Mouse (Mus musculus) ES-E14 (cell line): Measurements from ENCODE around the gene Srcin1. TPM values are rescaled to one million over a fixed set of nuclear protein-coding genes. Genes with fewer than 3 reads are reported as not detected.

Experiments used
- DNase-seq: peaks from one replicate; pipeline ENCODE4 v3.0.0-alpha.2; 2013; ENCODE audit warnings: low read depth, low spot score
- H3K27ac ChIP-seq: 2 replicates; pipeline ENCODE4 v1.5.1; 2012; ENCODE audit warnings: low read depth, mild to moderate bottlenecking, low read length, moderate library complexity, mixed read lengths; ENCODE audit not compliant: poor library complexity, insufficient read depth, severe bottlenecking
- H3K36me3 ChIP-seq: 2 replicates; pipeline ENCODE4 v1.6.1; 2012; ENCODE audit warnings: mild to moderate bottlenecking, low read length, moderate library complexity, mixed read lengths; ENCODE audit not compliant: control insufficient read depth, poor library complexity, insufficient read depth, severe bottlenecking
- H3K4me1 ChIP-seq, 2 experiments: fragments of 150-350 bp in 1 of 2; sonication (generic) in 1 of 2; 2 replicates each; pipeline ENCODE4 v1.6.1; 2012; ENCODE audit warnings: low read length in 2 of 2, mild to moderate bottlenecking in 1 of 2, mixed read lengths in 1 of 2; ENCODE audit not compliant: control insufficient read depth in 2 of 2, insufficient read depth in 2 of 2, poor library complexity in 1 of 2
- H3K4me3 ChIP-seq, 2 experiments: fragments of 150-350 bp in 1 of 2; sonication (generic) in 1 of 2; 2 replicates each; pipeline ENCODE4 v1.5.1; 2012; ENCODE audit warnings: low read length in 2 of 2, low read depth in 1 of 2, mild to moderate bottlenecking in 1 of 2, mixed read lengths in 1 of 2; ENCODE audit not compliant: insufficient read depth in 1 of 2, poor library complexity in 1 of 2, severe bottlenecking in 1 of 2
- H3K9ac ChIP-seq: 2 replicates; pipeline ENCODE4 v1.6.1; 2012; ENCODE audit warnings: low read depth, mild to moderate bottlenecking, low read length, mixed read lengths; ENCODE audit not compliant: poor library complexity, insufficient read depth, severe bottlenecking
- H3K9me3 ChIP-seq: fragments of 150-350 bp; sonication (generic); 2 replicates; pipeline ENCODE4 v1.6.1; 2012; ENCODE audit warnings: low read depth, mild to moderate bottlenecking, low read length; ENCODE audit not compliant: control insufficient read depth, insufficient read depth
- CHD2 ChIP-seq: IDR thresholded peaks from 2 replicates; pipeline ENCODE4 v1.6.1; 2014; ENCODE audit warnings: mild to moderate bottlenecking, low read depth, low read length, inconsistent platforms
- HCFC1 ChIP-seq: IDR thresholded peaks from 2 replicates; pipeline ENCODE4 v1.6.1; 2012; ENCODE audit warnings: low read length, inconsistent platforms, borderline replicate concordance; ENCODE audit not compliant: insufficient read depth
- MAFK ChIP-seq: IDR thresholded peaks from 2 replicates; pipeline ENCODE4 v1.6.1; 2014; ENCODE audit warnings: mild to moderate bottlenecking, low read depth, low read length, inconsistent platforms; ENCODE audit not compliant: insufficient read depth
- ZC3H11A ChIP-seq: IDR thresholded peaks from 2 replicates; pipeline ENCODE4 v1.6.1; 2012; ENCODE audit warnings: low read depth, mild to moderate bottlenecking, inconsistent platforms, low read length, borderline replicate concordance
- ZNF384 ChIP-seq: IDR thresholded peaks from 2 replicates; pipeline ENCODE4 v1.6.1; 2012; ENCODE audit warnings: low read depth, low read length, inconsistent platforms
- in situ Hi-C, 2 experiments: fragments of 600-800 bp; cut with MboI; formaldehyde crosslinking; loops; one replicate each; pipeline ENCODE4 v1.15.1; 2025; ENCODE audit warnings: low sequenced_read_pairs in 2 of 2, inconsistent platforms in 1 of 2; ENCODE audit not compliant: unreplicated experiment in 2 of 2
- total RNA-seq: library from RNA; depleted of rRNA; stranded (reverse); fragments of 300-350 nt; gene quantifications from 2 replicates; pipeline ENCODE4 v1.2.3, GENCODE M21; 2012

The Srcin1 gene
- total RNA-seq, 1 experiment: 2.4 TPM

DNA sequence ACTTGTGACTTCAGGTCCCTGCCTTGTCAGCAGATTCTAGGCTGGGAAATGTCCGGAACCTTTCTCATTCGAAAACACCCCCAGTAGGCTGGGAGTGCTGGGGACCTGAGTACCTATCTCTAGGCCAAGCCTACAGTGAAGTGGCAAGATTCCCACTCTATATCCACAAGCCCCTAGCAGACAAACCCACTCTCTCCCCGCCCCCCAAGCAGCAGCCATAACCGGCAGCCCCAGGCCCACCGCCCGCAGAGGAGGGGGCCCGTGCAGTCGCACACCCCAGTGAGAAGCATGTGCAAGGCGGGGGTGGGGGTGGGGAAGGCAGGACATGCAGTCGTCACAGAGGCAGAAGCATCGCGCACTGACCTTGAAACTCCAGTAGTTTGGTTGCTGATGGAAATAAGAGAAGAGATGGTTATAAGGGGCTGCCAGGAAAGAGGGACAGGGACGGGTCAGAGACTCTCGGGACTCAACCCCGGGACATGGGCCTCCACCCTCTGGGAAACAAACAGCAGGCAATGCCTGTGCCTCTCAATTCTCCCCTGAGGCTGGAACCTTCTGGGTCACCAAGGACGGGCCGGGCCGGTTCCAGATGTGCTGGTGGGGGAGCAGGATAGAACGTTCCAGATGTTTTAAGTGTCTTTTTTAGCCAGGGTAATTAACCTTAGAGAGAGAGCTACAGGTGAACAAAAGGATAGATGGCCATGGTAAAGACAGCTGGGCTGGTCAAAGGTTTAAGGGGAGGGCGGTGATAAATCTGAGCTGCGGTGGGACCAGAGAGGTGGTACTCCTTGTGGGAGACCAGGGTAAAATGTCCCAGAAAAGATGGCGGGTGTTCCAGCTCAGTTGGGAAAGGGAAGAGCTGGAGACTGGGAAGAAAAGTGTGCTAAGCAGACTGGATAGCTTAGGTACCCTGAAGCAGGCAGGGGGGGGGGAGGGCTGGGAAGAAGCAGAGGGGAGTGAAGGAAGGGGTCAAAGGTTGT, 33.5 kb downstream of the Srcin1 start:
- Histone ChIP-seq H3K9ac (peak overlapping the region; percentile 5; the same call in 1 of the 2 replicates), H3K9me3 (no peaks in the 10 kb centered on the region), H3K4me3 (peak overlapping the region in 1 of 2 experiments; percentile 9; a peak in 1 of 4 replicates), H3K4me1 (peaks cover 4 to 33% of the 10 kb centered on the region in 2 experiments), H3K27ac (no peak overlapping the region), H3K36me3 (no peaks in the 10 kb centered on the region)
- TF ChIP-seq ZC3H11A: no peak
- TF ChIP-seq MAFK: 0 out of 2 replicates have a peak, but pooled peaks have one; percentile 41
- in situ Hi-C loops: no loop called here
- no peak for DNase-seq

DNA sequence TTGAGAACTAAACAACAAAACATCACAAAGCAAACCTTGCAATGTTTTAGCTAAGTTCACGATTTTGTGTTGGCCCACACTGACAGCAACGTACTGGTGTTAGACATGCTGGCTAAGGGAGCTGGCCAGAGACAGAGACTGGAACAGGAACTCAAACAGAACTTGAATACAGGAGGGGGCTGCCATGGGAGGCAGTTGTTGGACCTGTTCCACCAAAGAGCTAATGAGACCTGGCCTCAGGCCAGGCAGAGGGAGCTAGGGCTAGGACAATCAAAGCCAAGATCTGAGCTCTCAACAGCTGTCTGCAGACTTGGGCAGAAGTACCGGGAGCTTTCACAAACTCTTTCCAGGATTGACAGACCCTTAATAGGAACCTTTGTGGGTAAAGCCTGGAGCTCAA, 35.4 kb downstream of the Srcin1 start:
- no peak overlapping the region for H3K9ac ChIP-seq
- TF ChIP-seq MAFK: no peak
- TF ChIP-seq ZNF384: no peak
- no peak for TF ChIP-seq HCFC1
- no peak for TF ChIP-seq CHD2
- no peak for TF ChIP-seq ZC3H11A

DNA sequence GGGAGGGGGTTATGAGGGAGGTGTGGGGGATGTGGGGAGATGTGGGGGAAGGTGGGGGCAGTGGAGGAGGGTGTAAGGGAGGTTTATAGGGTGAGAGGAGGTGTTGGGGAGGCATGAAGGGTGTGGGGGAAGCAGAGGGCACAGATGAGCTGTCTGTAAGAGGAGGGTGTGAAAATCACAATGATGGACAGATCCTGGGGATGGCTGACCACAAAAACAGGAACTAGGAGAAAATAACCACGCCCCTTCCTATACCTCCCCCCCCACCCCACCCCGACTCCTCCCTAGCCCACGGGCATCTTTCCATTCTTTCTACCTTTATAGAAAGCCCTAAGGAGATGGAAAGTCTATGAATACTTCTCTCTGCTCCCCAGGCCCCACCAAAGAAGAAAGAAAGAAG, 35.9 kb downstream of the Srcin1 start:
- peaks cover 4 to 33% of the 10 kb centered on the region in 2 experiments for H3K4me1 ChIP-seq
- TF ChIP-seq CHD2: no peak
- no peak for TF ChIP-seq ZNF384
- TF ChIP-seq ZC3H11A: no peak
- TF ChIP-seq MAFK: no peak
- no peak for TF ChIP-seq HCFC1
- no peak overlapping the region for H3K27ac ChIP-seq
- H3K9me3 ChIP-seq: no peaks in the 10 kb centered on the region
- H3K9ac ChIP-seq: no peak overlapping the region
- H3K4me3 ChIP-seq: no peak overlapping the region
- no peaks in the 10 kb centered on the region; the same call in 1 of the 2 replicates for H3K36me3 ChIP-seq
- in situ Hi-C loops: no loop called here
- DNase-seq: no peak

More for the DNA sequence above, 35.4 kb downstream of the Srcin1 start:
- in situ Hi-C loops: no loop called here
- no peaks in the 10 kb centered on the region; the same call in 1 of the 2 replicates for H3K36me3 ChIP-seq
- H3K9me3 ChIP-seq: no peaks in the 10 kb centered on the region
- H3K4me3 ChIP-seq: no peak overlapping the region
- peaks cover 4 to 33% of the 10 kb centered on the region in 2 experiments for H3K4me1 ChIP-seq
- no peak overlapping the region for H3K27ac ChIP-seq
- no peak for DNase-seq

GRCm38 (mm10) chr11:97539622-97540021, 36.4 kb downstream of the Srcin1 start:
- no peak overlapping the region for H3K4me3 ChIP-seq
- no peak for DNase-seq
- no peaks in the 10 kb centered on the region for H3K9me3 ChIP-seq
- in situ Hi-C loops: no loop called here
- no peaks in the 10 kb centered on the region; the same call in 1 of the 2 replicates for H3K36me3 ChIP-seq
- peaks cover 4 to 33% of the 10 kb centered on the region in 2 experiments for H3K4me1 ChIP-seq
- H3K9ac ChIP-seq: no peak overlapping the region
- TF ChIP-seq ZNF384 (no peak), MAFK (no peak), CHD2 (no peak), HCFC1 (no peak), ZC3H11A (no peak)
- H3K27ac ChIP-seq: no peak overlapping the region
